Mouse (Mus musculus) kidney, adult 2 months (tissue): ENCODE data around the gene Slf2.

Experiments used
- CTCF ChIP-seq: fragments of 200-500 bp; conservative IDR thresholded peaks from 2 replicates; pipeline ENCODE4 v1.5.1; 2011; ENCODE audit warnings: low read depth, mild to moderate bottlenecking, control low read depth, low read length, moderate library complexity, mixed read lengths; ENCODE audit not compliant: insufficient read depth, insufficient read length
- POLR2A ChIP-seq: fragments of 200-500 bp; IDR thresholded peaks from one replicate; pipeline ENCODE4 v1.6.1; 2011; ENCODE audit warnings: low read depth, low read length, control low read depth

DNA sequence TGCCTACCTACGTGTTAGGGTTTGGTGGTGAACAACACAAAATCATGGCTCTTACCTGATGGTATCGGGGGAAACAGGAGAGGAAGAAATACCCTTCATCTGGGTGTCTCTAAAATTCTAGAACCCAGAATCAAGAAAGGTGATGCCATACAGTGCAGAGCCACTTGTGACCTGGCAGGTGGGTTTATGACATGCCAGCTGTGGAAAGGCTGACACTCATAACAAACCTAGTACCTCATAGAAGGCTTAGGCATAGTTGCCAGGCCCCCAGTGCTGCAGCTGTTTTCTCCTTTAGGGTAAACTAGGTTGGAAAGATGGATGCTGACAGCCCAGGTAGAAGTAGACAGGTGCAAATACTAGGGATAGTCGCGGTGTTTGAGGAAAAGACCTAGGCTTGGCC lies 53.5 kb downstream of the Slf2 start:
- no peak for TF ChIP-seq CTCF
- no peak for TF ChIP-seq POLR2A
